Mouse (Mus musculus): ENCODE measurements at regions not wholly inside any gene's neighbourhood (a gene's known extent, or its start where the extent isn't known, plus 50 kb on each side); places are given as distances from the start of the nearest gene placed in this dataset.

- Histone ChIP-seq H3K4me3 (no peak overlapping the region), H3K36me3 (ENCODE audit: control insufficient read depth, insufficient read depth) (no peaks in the 10 kb centered on the region), H3K79me2 (ENCODE audit: control insufficient read depth, insufficient read depth) (no peaks in the 10 kb centered on the region), H3ac (ENCODE audit: control insufficient read depth, insufficient read length) (no peak overlapping the region), H3K27me3 (ENCODE audit: control insufficient read depth, insufficient read depth, insufficient read length) (no peaks in the 10 kb centered on the region), H3K4me2 (ENCODE audit: low read depth) (no peak overlapping the region)
- no peak for TF ChIP-seq REST (IDR thresholded peaks at IDR 0.05; ENCODE audit: insufficient read depth, insufficient read length)
- no peak for TF ChIP-seq MAX (IDR thresholded peaks at IDR 0.05; ENCODE audit: low read depth)
- no peak for TF ChIP-seq POLR2A (IDR thresholded peaks at IDR 0.05; ENCODE audit: insufficient read length, low read depth)
- no peak for TF ChIP-seq SRF (IDR thresholded peaks at IDR 0.05; ENCODE audit: control insufficient read depth, insufficient read length, low read depth)
- TF ChIP-seq MYOG (IDR thresholded peaks at IDR 0.05; ENCODE audit: control insufficient read depth in 1 of 3, insufficient read depth in 1 of 3, insufficient read length in 2 of 3, low read depth in 2 of 3): no peak
- no peak for TF ChIP-seq MYOD1 (IDR thresholded peaks at IDR 0.05; ENCODE audit: control insufficient read depth in 1 of 3, insufficient read length in 2 of 3, low read depth in 2 of 3)
- TF ChIP-seq TCF3 (IDR thresholded peaks at IDR 0.05; ENCODE audit: insufficient read length, low read depth): no peak
- no peak for TF ChIP-seq CEBPB (IDR thresholded peaks at IDR 0.05; ENCODE audit: insufficient read depth, poor library complexity, severe bottlenecking)
- no peak for TF ChIP-seq TCF12 (IDR thresholded peaks at IDR 0.05; ENCODE audit: insufficient read depth, poor library complexity, severe bottlenecking)
- no peak for TF ChIP-seq USF1 (IDR thresholded peaks at IDR 0.05; ENCODE audit: low read depth)
- TF ChIP-seq POLR2AphosphoS2 (IDR thresholded peaks at IDR 0.05; ENCODE audit: insufficient read length, low read depth): no peak
- no peak for TF ChIP-seq E2F4 (IDR thresholded peaks at IDR 0.05; ENCODE audit: insufficient read depth)
Measured at GRCm38 (mm10) chr1:190036726-190037125, 114.6 kb upstream of the Smyd2 start.

GRCm38 (mm10) chr1:190035935-190036334 lies 113.8 kb upstream of the Smyd2 start:
- Histone ChIP-seq H3ac (ENCODE audit: control insufficient read depth, insufficient read length) (no peak overlapping the region), H3K79me2 (ENCODE audit: control insufficient read depth, insufficient read depth) (no peaks in the 10 kb centered on the region), H3K36me3 (ENCODE audit: control insufficient read depth, insufficient read depth) (no peaks in the 10 kb centered on the region), H3K4me2 (ENCODE audit: low read depth) (no peak overlapping the region), H3K27me3 (ENCODE audit: control insufficient read depth, insufficient read depth, insufficient read length) (no peaks in the 10 kb centered on the region), H3K4me3 (no peak overlapping the region)
- TF ChIP-seq E2F4 (IDR thresholded peaks at IDR 0.05; ENCODE audit: insufficient read depth) (no peak), TCF3 (IDR thresholded peaks at IDR 0.05; ENCODE audit: insufficient read length, low read depth) (no peak), REST (IDR thresholded peaks at IDR 0.05; ENCODE audit: insufficient read depth, insufficient read length) (no peak), MYOG (IDR thresholded peaks at IDR 0.05; ENCODE audit: control insufficient read depth in 1 of 3, insufficient read depth in 1 of 3, insufficient read length in 2 of 3, low read depth in 2 of 3) (no peak), SRF (IDR thresholded peaks at IDR 0.05; ENCODE audit: control insufficient read depth, insufficient read length, low read depth) (no peak), CEBPB (IDR thresholded peaks at IDR 0.05; ENCODE audit: insufficient read depth, poor library complexity, severe bottlenecking) (no peak), TCF12 (IDR thresholded peaks at IDR 0.05; ENCODE audit: insufficient read depth, poor library complexity, severe bottlenecking) (no peak), USF1 (IDR thresholded peaks at IDR 0.05; ENCODE audit: low read depth) (no peak), POLR2AphosphoS2 (IDR thresholded peaks at IDR 0.05; ENCODE audit: insufficient read length, low read depth) (no peak), POLR2A (IDR thresholded peaks at IDR 0.05; ENCODE audit: insufficient read length, low read depth) (no peak), MYOD1 (IDR thresholded peaks at IDR 0.05; ENCODE audit: control insufficient read depth in 1 of 3, insufficient read length in 2 of 3, low read depth in 2 of 3) (no peak), MAX (IDR thresholded peaks at IDR 0.05; ENCODE audit: low read depth) (no peak)

- H3K4me2 ChIP-seq (ENCODE audit: low read depth): no peak overlapping the region
- TF ChIP-seq MYOD1 (IDR thresholded peaks at IDR 0.05; ENCODE audit: control insufficient read depth in 1 of 3, insufficient read length in 2 of 3, low read depth in 2 of 3) (no peak), USF1 (IDR thresholded peaks at IDR 0.05; ENCODE audit: low read depth) (no peak), SRF (IDR thresholded peaks at IDR 0.05; ENCODE audit: control insufficient read depth, insufficient read length, low read depth) (no peak), TCF12 (IDR thresholded peaks at IDR 0.05; ENCODE audit: insufficient read depth, poor library complexity, severe bottlenecking) (no peak), REST (IDR thresholded peaks at IDR 0.05; ENCODE audit: insufficient read depth, insufficient read length) (no peak), CEBPB (IDR thresholded peaks at IDR 0.05; ENCODE audit: insufficient read depth, poor library complexity, severe bottlenecking) (no peak)
- no peaks in the 10 kb centered on the region for H3K36me3 ChIP-seq (ENCODE audit: control insufficient read depth, insufficient read depth)
- H3K79me2 ChIP-seq (ENCODE audit: control insufficient read depth, insufficient read depth): no peaks in the 10 kb centered on the region
- no peak overlapping the region for H3K4me3 ChIP-seq
- no peak overlapping the region for H3ac ChIP-seq (ENCODE audit: control insufficient read depth, insufficient read length)
- no peaks in the 10 kb centered on the region for H3K27me3 ChIP-seq (ENCODE audit: control insufficient read depth, insufficient read depth, insufficient read length)
Measured at GRCm38 (mm10) chr1:190034091-190034490, 111.9 kb upstream of the Smyd2 start.

- Histone ChIP-seq H3ac (ENCODE audit: control insufficient read depth, insufficient read length) (no peak overlapping the region), H3K27me3 (ENCODE audit: control insufficient read depth, insufficient read depth, insufficient read length) (no peaks in the 10 kb centered on the region), H3K36me3 (ENCODE audit: control insufficient read depth, insufficient read depth) (no peaks in the 10 kb centered on the region), H3K4me2 (ENCODE audit: low read depth) (no peak overlapping the region), H3K79me2 (ENCODE audit: control insufficient read depth, insufficient read depth) (no peaks in the 10 kb centered on the region), H3K4me3 (no peak overlapping the region)
- TF ChIP-seq MYOD1 (IDR thresholded peaks at IDR 0.05; ENCODE audit: control insufficient read depth in 1 of 3, insufficient read length in 2 of 3, low read depth in 2 of 3): no peak
- no peak for TF ChIP-seq CEBPB (IDR thresholded peaks at IDR 0.05; ENCODE audit: insufficient read depth, poor library complexity, severe bottlenecking)
- no peak for TF ChIP-seq TCF12 (IDR thresholded peaks at IDR 0.05; ENCODE audit: insufficient read depth, poor library complexity, severe bottlenecking)
- no peak for TF ChIP-seq MAX (IDR thresholded peaks at IDR 0.05; ENCODE audit: low read depth)
- TF ChIP-seq USF1 (IDR thresholded peaks at IDR 0.05; ENCODE audit: low read depth): no peak
- no peak for TF ChIP-seq POLR2A (IDR thresholded peaks at IDR 0.05; ENCODE audit: insufficient read length, low read depth)
- TF ChIP-seq POLR2AphosphoS2 (IDR thresholded peaks at IDR 0.05; ENCODE audit: insufficient read length, low read depth): no peak
Measured at GRCm38 (mm10) chr1:190027536-190027935, 105.4 kb upstream of the Smyd2 start.

GRCm38 (mm10) chr1:190009466-190009865 lies 87.3 kb upstream of the Smyd2 start:
- no peaks in the 10 kb centered on the region for H3K36me3 ChIP-seq (ENCODE audit: control insufficient read depth, insufficient read depth)
- no peaks in the 10 kb centered on the region for H3K79me2 ChIP-seq (ENCODE audit: control insufficient read depth, insufficient read depth)
- H3K4me2 ChIP-seq (ENCODE audit: low read depth): no peak overlapping the region
- no peaks in the 10 kb centered on the region for H3K27me3 ChIP-seq (ENCODE audit: control insufficient read depth, insufficient read depth, insufficient read length)
- no peak overlapping the region for H3K4me3 ChIP-seq
- no peak overlapping the region for H3ac ChIP-seq (ENCODE audit: control insufficient read depth, insufficient read length)
- TF ChIP-seq MYOD1 (IDR thresholded peaks at IDR 0.05; ENCODE audit: control insufficient read depth in 1 of 3, insufficient read length in 2 of 3, low read depth in 2 of 3) (no peak), MYOG (IDR thresholded peaks at IDR 0.05; ENCODE audit: control insufficient read depth in 1 of 3, insufficient read depth in 1 of 3, insufficient read length in 2 of 3, low read depth in 2 of 3) (no peak), TCF3 (IDR thresholded peaks at IDR 0.05; ENCODE audit: insufficient read length, low read depth) (no peak), CEBPB (IDR thresholded peaks at IDR 0.05; ENCODE audit: insufficient read depth, poor library complexity, severe bottlenecking) (no peak), POLR2A (IDR thresholded peaks at IDR 0.05; ENCODE audit: insufficient read length, low read depth) (no peak)
